Mouse (Mus musculus): Measurements from ENCODE around the gene Abcc8. TPM values are rescaled to one million over a fixed set of nuclear protein-coding genes. Genes with fewer than 3 reads are reported as not detected.

The Abcc8 gene
- polyA plus RNA-seq, 1 experiment = 4.1 TPM

DNA sequence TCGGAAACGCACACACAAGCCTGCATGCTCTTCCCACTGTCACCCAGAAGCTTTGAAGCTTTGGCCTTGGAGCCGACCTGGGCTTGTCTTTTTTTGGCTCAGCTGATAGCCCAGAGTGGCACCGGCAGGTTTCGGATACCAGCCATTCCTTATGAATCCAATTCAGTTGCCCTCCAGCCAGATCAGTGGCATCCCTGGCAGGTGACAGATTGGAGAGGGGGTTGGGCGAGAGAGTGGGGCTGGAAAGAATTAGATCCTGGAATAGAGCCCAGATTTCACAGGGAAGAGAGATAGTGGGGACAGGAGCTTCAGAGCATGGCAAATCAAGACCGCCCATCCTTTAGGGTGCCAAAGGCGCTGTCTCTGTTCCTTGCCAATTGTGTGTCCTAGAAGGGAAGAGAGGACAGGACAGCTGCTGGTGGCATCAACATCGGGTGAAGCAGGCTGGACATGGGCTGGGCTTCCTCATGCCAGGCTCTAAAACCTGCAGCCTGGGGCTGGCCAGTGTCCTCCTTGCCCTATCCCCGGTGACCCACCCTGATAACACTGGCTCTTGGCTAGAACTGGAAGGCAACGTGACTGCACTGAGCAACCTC is 17.6 kb downstream of the Abcc8 start:
- 83% methylated on average over 11 of the region's 11 CpGs for WGBS
- no peaks in the 10 kb centered on the region for H3K36me3 ChIP-seq (ENCODE audit: control insufficient read depth, insufficient read depth, low read length)
- TF ChIP-seq POLR2A (IDR thresholded peaks at IDR 0.05; ENCODE audit: control insufficient read depth, extremely low read depth, insufficient read depth, low read length, poor library complexity) (no peak), CTCF (IDR thresholded peaks at IDR 0.05; ENCODE audit: borderline replicate concordance, control insufficient read depth, extremely low read depth, insufficient read depth, low read length, poor library complexity) (no peak)
- no peak overlapping the region for H3K27ac ChIP-seq (ENCODE audit: control insufficient read depth, insufficient read depth, low read length)
- no peak overlapping the region for H3K4me3 ChIP-seq (ENCODE audit: control insufficient read depth, insufficient read depth, low read length)
- no peaks in the 10 kb centered on the region for H3K27me3 ChIP-seq (ENCODE audit: control insufficient read depth, insufficient read depth, low read length)
- H3K4me1 ChIP-seq (replicated peaks; ENCODE audit: control insufficient read depth, insufficient read depth, low read length) = no peaks in the 10 kb centered on the region
- DNase-seq = no peak

DNA sequence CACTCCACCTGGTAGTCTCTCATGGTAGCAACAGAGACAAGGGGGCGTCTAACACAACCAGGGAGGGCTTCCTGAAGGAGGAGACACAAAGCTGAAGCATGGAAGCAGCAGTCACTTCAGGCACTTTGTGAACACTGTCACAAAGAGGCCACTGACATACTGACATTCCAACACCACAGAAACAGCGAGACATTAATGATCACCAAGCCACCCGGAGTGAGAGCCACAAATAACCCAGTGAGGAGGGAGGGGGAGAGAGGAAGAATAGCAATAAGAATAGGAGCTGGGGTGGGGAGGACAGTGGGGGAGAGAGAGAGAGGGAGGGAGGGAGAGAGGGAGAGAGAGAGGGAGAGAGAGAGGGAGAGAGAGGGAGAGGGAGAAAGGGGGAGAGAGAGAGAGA is 18.2 kb downstream of the Abcc8 start:
- Histone ChIP-seq H3K4me1 (replicated peaks; ENCODE audit: control insufficient read depth, insufficient read depth, low read length) (no peaks in the 10 kb centered on the region), H3K36me3 (ENCODE audit: control insufficient read depth, insufficient read depth, low read length) (no peaks in the 10 kb centered on the region), H3K4me3 (ENCODE audit: control insufficient read depth, insufficient read depth, low read length) (no peak overlapping the region), H3K27ac (ENCODE audit: control insufficient read depth, insufficient read depth, low read length) (no peak overlapping the region), H3K27me3 (ENCODE audit: control insufficient read depth, insufficient read depth, low read length) (no peaks in the 10 kb centered on the region)
- no peak for DNase-seq
- WGBS = 52% methylated on average over 3 of the region's 3 CpGs
- TF ChIP-seq POLR2A (IDR thresholded peaks at IDR 0.05; ENCODE audit: control insufficient read depth, extremely low read depth, insufficient read depth, low read length, poor library complexity) = no peak
- no peak for TF ChIP-seq CTCF (IDR thresholded peaks at IDR 0.05; ENCODE audit: borderline replicate concordance, control insufficient read depth, extremely low read depth, insufficient read depth, low read length, poor library complexity)

DNA sequence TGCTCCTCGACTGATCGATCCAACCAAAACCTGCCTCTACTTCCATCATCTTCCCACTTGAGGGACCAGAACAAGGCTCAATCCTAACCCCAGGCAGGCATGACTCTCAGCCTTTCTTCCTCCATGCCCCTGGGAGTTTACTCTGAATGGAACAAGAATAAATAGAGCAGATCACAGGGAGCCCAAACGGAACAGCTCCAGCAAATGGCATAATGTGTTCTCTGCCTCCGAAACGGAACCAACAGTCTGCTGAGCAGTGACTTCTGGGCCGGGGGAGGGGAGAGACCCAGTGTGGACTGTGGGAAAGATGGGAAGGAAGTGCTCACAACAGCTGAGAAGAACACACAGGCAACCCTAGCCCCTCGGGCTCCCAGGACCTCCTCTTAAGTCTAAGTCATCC is 22.1 kb downstream of the Abcc8 start:
- Histone ChIP-seq H3K36me3 (ENCODE audit: control insufficient read depth, insufficient read depth, low read length) (no peaks in the 10 kb centered on the region), H3K4me1 (replicated peaks; ENCODE audit: control insufficient read depth, insufficient read depth, low read length) (no peaks in the 10 kb centered on the region), H3K27ac (ENCODE audit: control insufficient read depth, insufficient read depth, low read length) (no peak overlapping the region), H3K4me3 (ENCODE audit: control insufficient read depth, insufficient read depth, low read length) (no peak overlapping the region), H3K27me3 (ENCODE audit: control insufficient read depth, insufficient read depth, low read length) (no peaks in the 10 kb centered on the region)
- no peak for DNase-seq
- WGBS = 48% methylated on average over 7 of the region's 7 CpGs
- no peak for TF ChIP-seq CTCF (IDR thresholded peaks at IDR 0.05; ENCODE audit: borderline replicate concordance, control insufficient read depth, extremely low read depth, insufficient read depth, low read length, poor library complexity)

DNA sequence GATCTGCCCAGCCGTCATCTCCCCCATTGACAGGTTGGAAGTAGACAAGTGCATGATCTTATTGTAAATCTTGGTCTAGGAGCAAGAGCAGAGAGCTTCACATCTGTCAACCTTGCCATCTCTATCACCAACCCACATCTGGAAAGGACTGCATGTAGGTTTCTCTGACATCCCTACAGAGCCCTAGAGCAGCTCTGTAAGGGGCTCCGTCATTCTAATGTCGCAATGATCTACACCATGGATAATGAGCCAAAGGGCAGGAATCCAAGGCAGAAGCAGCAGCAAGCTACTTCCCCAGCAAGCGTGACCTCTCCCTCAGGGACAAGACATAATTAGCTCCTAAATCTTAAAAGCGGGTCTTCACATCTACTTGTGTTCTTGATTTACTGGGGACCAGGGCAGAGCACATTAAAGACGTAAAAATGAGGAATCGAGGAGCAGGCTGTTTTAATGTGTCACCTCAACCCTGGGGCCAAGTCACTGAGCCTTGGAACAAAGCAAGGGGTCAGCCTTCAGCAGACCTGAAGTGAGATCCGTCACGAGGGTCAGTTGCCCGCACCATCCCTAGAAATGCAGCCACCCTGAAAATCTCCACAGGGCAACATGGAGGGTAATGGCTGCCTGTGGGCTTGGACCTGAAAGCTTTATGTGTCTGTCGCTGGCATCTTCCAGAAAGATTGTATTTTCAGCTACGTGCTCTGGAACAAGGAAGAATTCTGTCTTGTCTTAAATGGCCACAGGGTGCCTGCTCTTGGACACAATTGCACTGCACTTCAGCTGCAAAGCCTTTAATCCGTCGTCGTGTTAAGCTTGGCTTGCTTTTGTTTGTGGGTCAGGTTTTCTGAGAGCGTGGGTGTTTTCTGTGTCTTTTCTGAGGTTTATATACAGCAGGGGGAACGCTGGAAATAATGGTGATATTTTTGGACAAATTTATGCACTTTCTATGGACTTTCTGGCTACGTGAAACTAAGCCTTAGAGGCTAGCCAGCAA is 25.0 kb downstream of the Abcc8 start:
- TF ChIP-seq CTCF (IDR thresholded peaks at IDR 0.05; ENCODE audit: borderline replicate concordance, control insufficient read depth, extremely low read depth, insufficient read depth, low read length, poor library complexity) (no peak), POLR2A (IDR thresholded peaks at IDR 0.05; ENCODE audit: control insufficient read depth, extremely low read depth, insufficient read depth, low read length, poor library complexity) (no peak)
- Histone ChIP-seq H3K27ac (ENCODE audit: control insufficient read depth, insufficient read depth, low read length) (no peak overlapping the region), H3K4me1 (replicated peaks; ENCODE audit: control insufficient read depth, insufficient read depth, low read length) (no peaks in the 10 kb centered on the region), H3K36me3 (ENCODE audit: control insufficient read depth, insufficient read depth, low read length) (no peaks in the 10 kb centered on the region), H3K27me3 (ENCODE audit: control insufficient read depth, insufficient read depth, low read length) (no peaks in the 10 kb centered on the region), H3K4me3 (ENCODE audit: control insufficient read depth, insufficient read depth, low read length) (no peak overlapping the region)
- WGBS = 85% methylated on average over 18 of the region's 18 CpGs
- DNase-seq = no peak

DNA sequence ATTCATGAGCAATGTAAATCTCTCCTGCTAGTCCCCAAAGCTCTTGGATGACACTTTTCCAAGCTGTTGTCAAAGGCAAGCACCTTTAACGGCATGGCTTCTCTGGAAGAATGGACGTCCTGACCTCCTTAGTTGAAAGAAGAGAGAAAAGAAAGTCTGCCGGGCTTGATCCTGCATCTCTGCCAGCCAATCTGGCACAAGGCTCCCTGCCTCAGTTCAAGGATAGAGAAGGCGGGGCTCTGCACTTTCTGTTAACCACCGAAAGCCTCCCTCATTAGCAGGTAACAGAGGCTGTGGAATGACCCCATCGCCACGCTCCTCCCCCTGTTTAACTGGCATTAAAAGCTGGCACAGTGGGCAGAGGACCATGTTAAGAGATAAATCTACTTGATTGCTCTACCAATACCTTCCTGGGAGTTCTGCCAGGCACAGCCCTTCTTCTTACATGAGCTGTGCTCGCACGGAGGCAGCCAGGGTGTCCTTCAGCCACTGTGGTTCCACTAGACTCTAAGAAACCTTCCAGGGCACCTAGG is 26.9 kb downstream of the Abcc8 start:
- DNase-seq = no peak
- Histone ChIP-seq H3K27ac (ENCODE audit: control insufficient read depth, insufficient read depth, low read length) (no peak overlapping the region), H3K36me3 (ENCODE audit: control insufficient read depth, insufficient read depth, low read length) (no peaks in the 10 kb centered on the region), H3K4me1 (replicated peaks; ENCODE audit: control insufficient read depth, insufficient read depth, low read length) (no peaks in the 10 kb centered on the region), H3K27me3 (ENCODE audit: control insufficient read depth, insufficient read depth, low read length) (no peaks in the 10 kb centered on the region), H3K4me3 (ENCODE audit: control insufficient read depth, insufficient read depth, low read length) (no peak overlapping the region)
- TF ChIP-seq POLR2A (IDR thresholded peaks at IDR 0.05; ENCODE audit: control insufficient read depth, extremely low read depth, insufficient read depth, low read length, poor library complexity) (no peak), CTCF (IDR thresholded peaks at IDR 0.05; ENCODE audit: borderline replicate concordance, control insufficient read depth, extremely low read depth, insufficient read depth, low read length, poor library complexity) (no peak)
- WGBS = 81% methylated on average over 9 of the region's 9 CpGs

DNA sequence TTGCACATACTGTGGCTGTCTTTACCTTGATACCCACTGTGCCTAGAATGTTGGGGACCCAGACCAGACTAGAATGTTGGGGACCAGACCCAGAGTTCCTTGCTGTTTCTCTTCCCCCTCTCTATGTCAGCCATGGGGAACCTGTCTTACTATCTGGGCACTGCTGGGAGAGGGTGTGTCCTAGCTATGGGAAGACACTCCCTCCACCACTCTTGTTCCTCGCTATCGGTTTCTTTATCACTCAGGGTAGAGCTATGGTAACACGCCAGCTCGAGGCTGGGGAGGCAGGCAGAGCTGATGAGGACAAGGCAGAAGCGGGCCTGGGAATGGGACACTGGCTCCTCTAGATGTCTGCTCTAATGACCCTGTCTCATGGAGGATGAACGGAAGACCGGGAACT is 32.4 kb downstream of the Abcc8 start:
- TF ChIP-seq POLR2A (IDR thresholded peaks at IDR 0.05; ENCODE audit: control insufficient read depth, extremely low read depth, insufficient read depth, low read length, poor library complexity) (no peak), CTCF (IDR thresholded peaks at IDR 0.05; ENCODE audit: borderline replicate concordance, control insufficient read depth, extremely low read depth, insufficient read depth, low read length, poor library complexity) (no peak)
- Histone ChIP-seq H3K27ac (ENCODE audit: control insufficient read depth, insufficient read depth, low read length) (no peak overlapping the region), H3K4me1 (replicated peaks; ENCODE audit: control insufficient read depth, insufficient read depth, low read length) (no peaks in the 10 kb centered on the region), H3K4me3 (ENCODE audit: control insufficient read depth, insufficient read depth, low read length) (no peak overlapping the region), H3K27me3 (ENCODE audit: control insufficient read depth, insufficient read depth, low read length) (no peaks in the 10 kb centered on the region), H3K36me3 (ENCODE audit: control insufficient read depth, insufficient read depth, low read length) (no peaks in the 10 kb centered on the region)
- WGBS = 87% methylated on average over 7 of the region's 7 CpGs
- no peak for DNase-seq

Measured in thymus, adult 2 months (tissue).